Mouse (Mus musculus): ENCODE measurements at regions not wholly inside any gene's neighbourhood (a gene's known extent, or its start where the extent isn't known, plus 50 kb on each side); places are given as distances from the start of the nearest gene placed in this dataset.

GRCm38 (mm10) chr13:48075315-48075714 is 185.7 kb upstream of the Id4 start:
- DNase-seq (ENCODE audit: low read depth, low spot score), result peak; percentile 7

- DNase-seq (ENCODE audit: low read depth, low spot score), result no peak
These were observed 182.8 kb upstream of the Id4 start for GRCm38 (mm10) chr13:48078214-48078613.

- DNase-seq (ENCODE audit: low read depth, low spot score), result no peak
These were observed 177.7 kb upstream of the Id4 start for GRCm38 (mm10) chr13:48083294-48083693.

GRCm38 (mm10) chr13:48083807-48084206 is 177.2 kb upstream of the Id4 start:
- DNase-seq (ENCODE audit: low read depth, low spot score), result no peak

- no peak for DNase-seq (ENCODE audit: low read depth, low spot score)
These were observed 166.6 kb upstream of the Id4 start for GRCm38 (mm10) chr13:48094275-48095035.

GRCm38 (mm10) chr13:48102156-48102555 is 158.9 kb upstream of the Id4 start:
- no peak for DNase-seq (ENCODE audit: low read depth, low spot score)

GRCm38 (mm10) chr13:48102576-48102975 is 158.5 kb upstream of the Id4 start:
- DNase-seq (ENCODE audit: low read depth, low spot score), result no peak

- peak; percentile 77 for DNase-seq (ENCODE audit: low read depth, low spot score)
These were observed 156.3 kb upstream of the Id4 start for GRCm38 (mm10) chr13:48104766-48105165.

GRCm38 (mm10) chr13:48106946-48107345 is 154.1 kb upstream of the Id4 start:
- peak; percentile 25 for DNase-seq (ENCODE audit: low read depth, low spot score)

GRCm38 (mm10) chr13:48115890-48116289 is 145.1 kb upstream of the Id4 start:
- DNase-seq (ENCODE audit: low read depth, low spot score), result no peak

GRCm38 (mm10) chr13:48126582-48126981 is 134.4 kb upstream of the Id4 start:
- DNase-seq (ENCODE audit: low read depth, low spot score), result no peak

- DNase-seq (ENCODE audit: low read depth, low spot score), result peak; percentile 32
These were observed 130.3 kb upstream of the Id4 start for GRCm38 (mm10) chr13:48130724-48131123.

- DNase-seq (ENCODE audit: low read depth, low spot score), result peak; percentile 62
These were observed 129.3 kb upstream of the Id4 start for GRCm38 (mm10) chr13:48131681-48132080.

- no peak for DNase-seq (ENCODE audit: low read depth, low spot score)
These were observed 115.1 kb upstream of the Id4 start for GRCm38 (mm10) chr13:48145976-48146375.

GRCm38 (mm10) chr13:48147061-48147460 is 114.0 kb upstream of the Id4 start:
- DNase-seq (ENCODE audit: low read depth, low spot score), result no peak

GRCm38 (mm10) chr13:48153248-48153647 is 107.8 kb upstream of the Id4 start:
- DNase-seq (ENCODE audit: low read depth, low spot score), result peak; percentile 28

- no peak for DNase-seq (ENCODE audit: low read depth, low spot score)
These were observed 107.2 kb upstream of the Id4 start for GRCm38 (mm10) chr13:48153684-48154413.

- DNase-seq (ENCODE audit: low read depth, low spot score), result no peak
These were observed 106.5 kb upstream of the Id4 start for GRCm38 (mm10) chr13:48154414-48155105.

GRCm38 (mm10) chr13:48159020-48159910 is 101.8 kb upstream of the Id4 start:
- no peak for DNase-seq (ENCODE audit: low read depth, low spot score)

- no peak for DNase-seq (ENCODE audit: low read depth, low spot score)
These were observed 100.9 kb upstream of the Id4 start for GRCm38 (mm10) chr13:48160161-48160560.

GRCm38 (mm10) chr13:48161339-48161738 is 99.7 kb upstream of the Id4 start:
- DNase-seq (ENCODE audit: low read depth, low spot score), result no peak

Measured in 3T3-L1 (cell line).